Mouse (Mus musculus) erythroblast, embryonic 14.5 days (primary cell): ENCODE data around the gene Mus81.

Experiments
- GATA1 ChIP-seq: IDR thresholded peaks from 2 replicates; pipeline ENCODE4 v1.6.1; 2012; ENCODE audit warnings: low read length, inconsistent platforms, mixed read lengths
- TAL1 ChIP-seq: IDR thresholded peaks from 3 replicates; pipeline ENCODE4 v1.6.1; 2012; ENCODE audit warnings: low read length, inconsistent platforms, mixed read lengths

- no peak for TF ChIP-seq GATA1
- no peak for TF ChIP-seq TAL1
Measured at GRCm38 (mm10) chr19:5490898-5491708, 2.9 kb upstream of the Mus81 start.
